Mouse (Mus musculus): ENCODE results near the gene Sec61b. TPM values are rescaled to one million over a fixed set of nuclear protein-coding genes. Genes with fewer than 3 reads are reported as not detected.

The Sec61b gene
- 10 to 100 TPM; 82.0 to 97.7 TPM for total RNA-seq (2021)

GRCm38 (mm10) chr4:47473968-47474729 lies at the start of gene Sec61b, which contains the start of gene Alg2:
TSS of gene Sec61b (plus strand) at chr4:47474658.
TSS of gene Alg2 (minus strand) at chr4:47474333.
- intact Hi-C loops (cut with DNase I) = no loop called here

GRCm38 (mm10) chr4:47425247-47425830 lies 49.1 kb upstream of the Sec61b start:
- peak; percentile 35 for DNase-seq
- intact Hi-C loops (cut with DNase I) = no loop called here

More at GRCm38 (mm10) chr4:47473968-47474729, at the start of gene Sec61b, which contains the start of gene Alg2:
- DNase-seq = peak; percentile 99

DNA sequence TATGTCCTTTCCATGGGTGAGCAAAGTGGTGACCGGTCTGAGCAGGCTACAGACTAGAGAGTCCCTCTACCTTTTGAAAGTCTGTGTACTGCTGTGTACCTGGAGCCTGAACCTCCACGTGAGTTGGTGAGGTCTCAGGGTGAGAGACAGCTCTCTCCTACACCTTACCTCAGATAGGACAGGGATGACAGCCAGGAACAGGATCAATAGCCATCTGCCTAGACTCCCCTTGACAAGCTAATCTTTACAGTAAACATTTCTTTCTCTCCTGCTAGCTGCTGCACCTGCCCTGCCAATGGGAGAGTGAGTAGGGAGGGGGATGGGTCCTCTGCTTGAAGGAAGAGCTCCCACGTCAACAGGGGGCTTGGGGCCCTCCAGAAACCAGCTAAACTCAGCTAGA lies 46.9 kb upstream of the Sec61b start:
- intact Hi-C loops (cut with DNase I) = no loop called here
- no peak for DNase-seq

DNA sequence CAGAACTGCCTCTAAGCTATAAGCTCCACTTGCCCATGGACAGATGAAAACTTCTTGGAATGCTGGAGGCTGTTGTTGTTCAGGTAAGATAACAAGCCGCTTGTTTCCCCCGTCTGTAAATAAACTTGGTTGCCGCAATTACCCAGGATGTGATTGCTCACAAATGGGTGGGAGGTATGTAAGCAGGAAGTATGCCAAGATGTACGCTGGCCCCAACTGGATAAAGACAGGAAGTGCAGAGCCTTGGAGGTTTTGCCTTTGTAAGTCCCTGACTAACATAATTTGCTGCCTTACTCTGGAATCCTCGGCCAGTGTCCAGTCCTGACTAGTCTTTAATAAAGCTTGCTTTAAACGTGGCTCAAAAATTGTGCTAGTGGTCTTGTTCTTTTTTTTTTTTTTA lies 43.9 kb upstream of the Sec61b start:
- DNase-seq = no peak
- intact Hi-C loops (cut with DNase I) = loop anchor here (10.0 kb wide), 1 partner anchor 954 kb away; no protein-coding TSS in a partner anchor

- DNase-seq = no peak
- intact Hi-C loops (cut with DNase I) = loop anchor here (10.0 kb wide), 1 partner anchor 954 kb away; no protein-coding TSS in a partner anchor
Measured at GRCm38 (mm10) chr4:47431081-47431480, 43.4 kb upstream of the Sec61b start.

GRCm38 (mm10) chr4:47432766-47433165 lies 41.7 kb upstream of the Sec61b start:
- DNase-seq = peak; percentile 38
- intact Hi-C loops (cut with DNase I) = loop anchor here (10.0 kb wide), 1 partner anchor 952 kb away; no protein-coding TSS in a partner anchor

GRCm38 (mm10) chr4:47435131-47435530 lies 39.3 kb upstream of the Sec61b start:
- no peak for DNase-seq
- intact Hi-C loops (cut with DNase I) = loop anchor here (10.0 kb wide), 1 partner anchor 950 kb away; no protein-coding TSS in a partner anchor

- intact Hi-C loops (cut with DNase I) = loop anchor here (10.0 kb wide), 1 partner anchor 949 kb away; no protein-coding TSS in a partner anchor
- DNase-seq = no peak
Measured at GRCm38 (mm10) chr4:47435566-47436360, 38.7 kb upstream of the Sec61b start.

- intact Hi-C loops (cut with DNase I) = loop anchor here (10.0 kb wide), 1 partner anchor 947 kb away; no protein-coding TSS in a partner anchor
- DNase-seq = peak; percentile 94
Measured at GRCm38 (mm10) chr4:47437365-47438340, 36.8 kb upstream of the Sec61b start.

DNA sequence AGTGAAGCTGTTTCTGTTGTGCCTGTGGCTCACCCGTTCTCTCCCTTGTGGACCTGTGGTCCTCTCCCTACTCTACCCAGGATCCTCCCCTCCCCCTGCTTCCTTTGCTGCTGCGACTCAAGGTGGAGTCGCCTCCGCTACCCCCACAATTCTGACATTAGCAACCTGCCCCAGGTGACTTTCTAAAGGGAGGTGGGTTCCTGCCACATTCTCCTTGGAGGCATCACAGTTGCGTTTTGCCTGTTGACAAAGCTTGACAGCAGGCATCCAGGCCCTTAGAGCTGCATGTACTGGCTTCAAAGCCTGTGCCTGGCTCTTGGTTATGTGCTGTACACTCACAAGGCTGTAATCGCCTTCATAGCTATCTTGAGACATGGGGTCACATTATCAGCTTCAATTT lies 35.5 kb upstream of the Sec61b start:
- intact Hi-C loops (cut with DNase I) = loop anchor here (10.0 kb wide), 1 partner anchor 946 kb away; no protein-coding TSS in a partner anchor
- no peak for DNase-seq

GRCm38 (mm10) chr4:47440951-47441350 lies 33.5 kb upstream of the Sec61b start:
- intact Hi-C loops (cut with DNase I) = no loop called here
- DNase-seq = no peak

- no peak for DNase-seq
- intact Hi-C loops (cut with DNase I) = no loop called here
Measured at GRCm38 (mm10) chr4:47448526-47448925, 25.9 kb upstream of the Sec61b start.

GRCm38 (mm10) chr4:47449116-47449515 lies 25.3 kb upstream of the Sec61b start:
- intact Hi-C loops (cut with DNase I) = no loop called here
- DNase-seq = no peak

DNA sequence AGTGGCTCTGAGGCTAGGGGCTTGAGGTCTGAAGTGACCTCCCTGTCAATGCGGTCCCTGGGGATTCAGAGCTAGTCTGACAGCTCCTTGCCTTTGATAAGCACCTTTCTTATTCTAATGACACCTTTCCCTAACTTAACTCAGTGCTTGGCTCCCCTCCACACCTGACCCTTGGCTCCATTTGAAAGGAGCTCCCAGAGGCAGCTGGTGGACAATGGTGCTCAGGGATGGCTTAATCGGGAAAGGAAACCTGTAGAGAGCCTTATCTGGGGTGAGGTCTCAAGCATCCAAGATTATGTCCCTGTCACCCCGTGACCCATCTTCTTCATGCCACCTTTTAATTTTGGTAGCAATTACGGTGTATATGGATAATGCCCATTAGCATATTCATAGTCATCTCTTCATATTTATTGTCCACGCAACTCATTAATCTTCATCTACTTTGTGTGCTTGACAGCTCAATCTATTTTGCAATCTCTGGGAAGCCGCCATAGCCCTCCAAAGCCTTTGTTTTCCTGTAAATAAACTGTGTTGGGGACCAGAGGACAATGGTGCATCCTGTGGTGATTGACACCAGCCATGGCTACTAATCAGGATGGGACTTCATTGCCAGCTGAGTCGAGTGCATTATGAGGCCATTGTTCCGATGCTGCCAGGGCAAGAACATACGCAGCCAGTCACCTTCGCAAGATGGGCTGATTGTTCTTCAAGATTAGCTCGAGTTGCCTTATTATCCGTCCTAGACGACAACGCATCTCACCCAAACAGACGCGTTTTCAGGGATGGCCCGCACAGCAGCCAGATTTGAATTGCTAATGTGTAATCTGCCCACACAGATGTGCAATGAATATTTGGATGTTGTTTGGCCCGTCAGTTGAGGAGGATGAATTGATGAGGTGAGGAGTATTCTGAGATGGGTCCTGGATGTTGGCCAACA lies 24.6 kb upstream of the Sec61b start:
- intact Hi-C loops (cut with DNase I) = no loop called here
- no peak for DNase-seq

GRCm38 (mm10) chr4:47467196-47467595 lies 7.3 kb upstream of the Sec61b start:
- DNase-seq = no peak
- intact Hi-C loops (cut with DNase I) = no loop called here

DNA sequence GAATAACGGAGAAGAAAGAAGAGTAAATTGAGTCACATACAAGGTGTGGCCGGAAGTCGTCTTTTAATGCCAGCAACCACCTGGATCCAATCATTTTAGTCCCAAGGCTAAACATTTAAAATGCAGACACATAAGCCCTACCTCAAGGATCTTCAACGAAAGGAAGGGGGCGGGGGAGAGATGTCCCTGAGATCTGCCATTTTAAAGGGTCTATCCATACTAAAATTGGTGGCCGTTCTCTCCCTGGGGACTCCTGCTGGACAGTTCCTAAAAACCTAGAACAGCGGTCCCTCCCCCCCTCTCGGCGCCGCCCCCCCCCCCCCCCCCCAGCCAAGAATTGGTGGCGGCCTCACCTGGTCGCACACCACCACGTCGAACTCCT lies 881 bp upstream of the Sec61b start:
- no peak for DNase-seq
- intact Hi-C loops (cut with DNase I) = no loop called here

GRCm38 (mm10) chr4:47474730-47475643 lies 529 bp downstream of the Sec61b start:
- intact Hi-C loops (cut with DNase I) = no loop called here
- DNase-seq = no peak

GRCm38 (mm10) chr4:47477539-47477938 lies 3.1 kb downstream of the Sec61b start:
- DNase-seq = no peak
- intact Hi-C loops (cut with DNase I) = no loop called here

Measured in left cerebral cortex, postnatal 4 days (tissue).